Mouse (Mus musculus) left cerebral cortex, adult 18-20 months (tissue): ENCODE results near the gene Rab37. TPM values are rescaled to one million over a fixed set of nuclear protein-coding genes. Genes with fewer than 3 reads are reported as not detected.

Experiments
- DNase-seq, 2 experiments: peaks; one replicate each; pipeline ENCODE4 v3.0.0; 2021 to 2022; ENCODE audit warnings: low spot score in 2 of 2, mixed read lengths in 1 of 2
- long read RNA-seq, 2 experiments: library from polyadenylated mRNA; stranded (forward); transcript quantifications; one replicate each; pipeline ENCODE4 v2.0.0; 2021
- total RNA-seq, 2 experiments: library from RNA; stranded (reverse); gene quantifications; 2 replicates each; pipeline ENCODE4 v1.2.3; 2021

Gene Rab37
- total RNA-seq = 1 to 10 TPM; 3.3 to 3.8 TPM
- long read RNA-seq, experiment 1, partial matches to known transcripts = 0 of 2 reads
- long read RNA-seq, experiment 1, other reads (novel, unspliced or antisense) = 2 of 2 reads
- long read RNA-seq, experiment 2, partial matches to known transcripts = 0 of 2 reads
- long read RNA-seq, experiment 2, other reads (novel, unspliced or antisense) = 1 of 2 reads

DNA sequence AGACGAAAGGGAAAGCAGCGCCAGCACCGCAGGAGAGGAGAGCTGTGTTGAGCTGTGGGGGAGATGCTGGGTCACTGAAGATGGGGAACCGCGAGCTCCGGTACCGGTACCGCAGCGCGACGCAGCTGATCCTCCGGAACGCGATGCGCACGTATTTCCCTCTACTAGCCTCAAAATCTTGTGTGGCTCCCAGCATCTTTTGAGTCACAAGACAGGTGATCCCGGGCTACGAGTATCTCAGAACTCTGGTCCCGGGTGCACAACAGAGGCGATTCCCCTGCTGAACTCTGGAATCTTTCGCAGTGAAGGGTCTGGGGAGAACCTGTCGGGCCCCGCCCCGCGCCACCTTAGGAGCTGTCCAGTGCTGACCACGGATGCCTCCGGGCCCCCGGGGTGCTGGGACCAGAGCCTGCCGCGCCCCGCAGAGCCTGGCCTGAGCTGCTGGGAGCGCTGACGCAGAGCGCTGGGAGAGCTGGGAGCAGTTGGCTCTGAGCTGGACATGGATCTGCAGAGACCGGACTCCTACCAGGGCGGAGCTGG is at the start of gene Rab37:
Gene Rab37, plus strand, starts transcription at position 70 of the 540 bp plus-strand sequence.
- DNase-seq = peak; percentile 18 to 20

DNA sequence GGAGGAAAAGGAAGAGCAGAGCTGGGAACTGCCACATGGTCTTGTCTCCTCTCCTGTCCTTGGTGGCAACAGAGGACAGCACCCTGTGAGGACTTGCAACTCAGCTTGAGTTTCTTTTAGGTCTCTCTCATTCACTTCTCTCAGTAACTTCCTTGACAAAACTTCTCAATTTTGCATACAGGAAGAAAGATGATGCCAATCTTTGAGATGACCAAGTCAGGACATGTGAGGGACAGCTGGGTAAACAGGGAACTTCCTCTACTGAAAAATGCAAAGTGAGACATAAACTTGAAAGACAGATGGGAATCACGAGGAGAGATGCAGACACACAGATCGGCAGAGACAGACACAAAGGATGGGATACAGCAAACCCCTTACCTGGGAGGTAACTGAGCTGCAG is 43.0 kb upstream of the Rab37 start, which contains the start of gene Cd300ld3:
Gene Cd300ld3, minus strand, starts transcription at position 151 of the 400 bp plus-strand sequence.
- DNase-seq = no peak

DNA sequence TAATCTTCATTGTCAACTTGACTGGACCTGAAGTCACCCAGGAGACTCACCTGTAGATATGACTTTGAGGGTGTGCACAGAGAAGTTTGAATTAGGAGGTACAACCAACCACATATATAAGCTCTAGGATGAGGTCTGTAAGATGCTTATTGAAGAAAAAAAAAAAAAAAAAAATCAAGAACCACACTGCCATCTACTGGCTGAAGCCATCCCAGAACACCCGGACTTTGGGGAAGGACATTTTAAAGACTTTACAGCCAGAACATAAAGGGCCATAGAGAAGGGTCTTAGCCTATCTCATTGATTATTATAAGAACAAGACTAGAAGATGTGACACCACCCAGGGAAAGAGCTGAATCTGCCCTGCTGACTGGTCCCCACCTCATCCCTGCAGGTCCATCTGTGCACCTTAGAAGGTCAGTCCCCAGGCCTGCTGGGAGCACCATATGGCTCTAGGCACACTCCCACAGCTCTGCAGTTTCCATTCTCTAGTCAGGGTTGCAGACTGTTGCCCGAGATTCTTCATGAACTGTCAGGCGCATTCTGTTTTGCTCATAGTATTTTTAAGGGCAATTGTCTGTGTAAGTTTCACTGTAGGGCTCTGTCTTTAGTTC is 41.8 kb upstream of the Rab37 start:
- peak; percentile 20 to 26 for DNase-seq

DNA sequence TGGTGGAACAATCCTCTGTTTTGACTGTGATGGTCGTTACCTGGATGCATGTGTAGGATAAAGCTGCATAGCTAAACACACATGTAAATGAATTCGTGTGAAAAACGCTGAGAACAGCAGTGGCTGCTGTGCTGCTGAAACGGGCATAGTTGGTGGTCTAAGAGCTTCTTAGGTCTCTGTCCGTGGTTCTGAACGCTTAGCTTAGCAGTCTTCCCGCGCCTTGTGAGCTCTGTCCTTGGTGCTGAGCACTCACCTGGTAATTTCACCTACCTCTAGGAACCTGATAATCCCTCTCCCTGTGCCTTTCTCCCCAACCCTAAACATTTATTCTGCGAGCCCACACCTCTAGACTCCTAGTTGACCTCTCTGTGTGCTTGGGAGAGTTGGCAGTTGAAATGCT is 39.0 kb upstream of the Rab37 start:
- no peak for DNase-seq

DNA sequence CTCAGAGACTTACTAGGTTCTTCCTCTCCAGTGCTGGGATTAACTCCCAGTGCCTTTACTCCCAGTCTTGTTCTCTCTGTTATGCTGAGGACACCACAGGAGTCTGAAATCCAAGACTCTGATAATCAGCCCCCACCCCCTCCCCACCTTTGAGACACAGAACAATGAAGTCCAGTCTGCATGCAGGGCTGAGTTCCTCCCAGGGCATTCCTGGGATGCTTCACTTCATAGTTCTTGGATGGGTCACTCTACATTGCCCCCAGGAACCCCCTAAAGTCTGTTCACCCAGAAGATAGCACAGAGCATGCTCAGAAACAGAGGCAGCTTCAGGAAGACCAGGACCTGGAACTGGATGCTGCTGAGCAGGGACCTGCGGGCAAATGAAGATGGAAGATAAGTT is 38.2 kb upstream of the Rab37 start:
- no peak for DNase-seq

DNA sequence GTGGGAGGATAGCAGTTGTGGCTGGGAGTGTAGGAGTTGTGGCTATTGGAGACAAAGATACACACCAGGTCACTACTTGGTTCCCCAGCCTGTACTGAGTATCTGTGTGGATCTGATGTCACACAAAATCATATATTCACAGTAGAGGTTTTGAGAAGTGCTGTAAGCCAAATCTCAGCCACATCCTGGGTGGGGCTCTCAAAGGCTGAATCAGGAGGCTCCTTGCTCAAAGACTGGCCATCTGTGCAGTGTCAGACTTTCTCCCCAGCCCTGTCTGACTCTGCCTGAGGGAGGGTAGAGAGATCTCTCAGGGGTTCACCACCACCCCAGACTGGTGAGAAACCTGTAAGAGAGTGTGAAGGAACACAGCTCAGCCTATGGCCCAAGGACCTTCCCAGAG is 36.7 kb upstream of the Rab37 start:
- no peak for DNase-seq

DNA sequence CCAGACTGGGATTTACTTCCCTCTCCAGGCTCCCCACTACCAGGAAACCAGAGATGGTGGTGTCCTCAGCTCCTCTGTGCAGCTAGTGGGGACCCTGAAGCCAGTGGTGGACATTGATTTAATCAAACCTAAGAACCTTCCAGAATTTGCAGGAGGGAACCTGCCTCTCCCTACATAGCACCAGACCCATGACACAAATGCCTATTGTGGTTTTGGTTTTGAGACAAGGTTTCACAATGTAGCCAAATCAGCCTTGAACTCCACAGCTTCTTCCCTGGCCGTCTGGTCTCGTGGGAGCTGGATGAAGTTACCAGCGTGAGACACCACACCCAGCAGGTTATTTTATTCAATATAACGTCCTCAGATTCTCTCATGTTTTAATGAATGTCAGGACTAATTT is 32.5 kb upstream of the Rab37 start:
- DNase-seq = no peak

DNA sequence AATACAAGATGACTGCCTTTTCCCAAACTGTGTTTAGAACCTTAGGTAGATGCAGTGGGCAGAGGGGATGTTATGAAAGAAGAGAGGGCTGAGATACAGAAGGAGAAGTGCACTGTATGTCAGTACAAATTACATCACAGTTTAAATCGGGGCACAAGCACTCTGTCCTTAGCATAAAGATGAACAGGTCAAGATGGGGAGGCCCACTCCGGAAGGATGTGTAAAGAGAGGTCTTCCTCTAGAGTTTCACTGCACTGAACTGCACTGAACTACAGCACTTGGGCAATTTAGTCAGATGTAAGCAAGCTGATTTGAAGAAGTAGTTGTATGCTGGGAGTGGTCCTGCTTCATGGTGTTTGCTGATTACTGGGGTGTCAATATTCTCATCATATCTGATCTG is 31.4 kb upstream of the Rab37 start:
- no peak for DNase-seq

DNA sequence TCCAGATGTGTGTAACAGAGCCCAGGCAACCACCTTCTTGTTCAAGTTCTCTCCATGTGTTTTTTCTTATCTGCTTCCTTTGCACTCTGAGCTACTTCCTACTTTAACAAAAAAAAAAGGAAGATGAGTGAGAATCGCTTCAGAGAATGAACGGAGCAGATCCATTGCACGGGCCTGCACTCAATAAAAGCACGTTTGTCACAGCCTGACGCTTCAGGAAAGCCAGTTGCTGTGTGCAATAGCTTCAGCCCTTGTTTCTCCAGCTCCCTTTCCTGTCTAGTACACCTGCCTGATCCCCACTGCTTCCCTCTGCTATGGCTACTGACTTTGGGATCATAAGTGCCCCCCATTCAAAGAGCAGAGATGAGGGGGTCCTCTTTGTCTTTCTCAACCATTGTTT is 29.2 kb upstream of the Rab37 start, which contains the start of gene Cd300e:
Gene Cd300e, minus strand, starts transcription at position 101 of the 400 bp plus-strand sequence.
- no peak for DNase-seq

DNA sequence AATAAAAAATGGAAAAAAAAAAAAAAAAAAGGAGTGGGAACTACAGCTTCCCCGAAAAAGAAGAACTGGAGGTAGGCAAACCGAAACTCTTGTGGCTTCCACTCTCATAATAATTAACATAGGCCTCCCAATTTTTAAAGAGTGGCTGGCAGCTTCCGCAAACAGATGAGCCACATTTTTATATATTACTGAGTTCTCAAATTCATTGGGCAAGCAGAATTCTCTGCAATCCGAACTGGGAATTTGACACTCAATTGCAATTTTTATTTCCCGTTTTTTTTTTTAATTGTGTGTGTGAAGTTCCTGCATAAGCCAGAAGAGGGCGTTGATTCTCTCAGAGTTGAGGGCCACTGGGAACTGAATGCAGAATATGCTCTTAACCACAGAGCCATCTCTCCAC is 24.5 kb upstream of the Rab37 start:
- DNase-seq = no peak

DNA sequence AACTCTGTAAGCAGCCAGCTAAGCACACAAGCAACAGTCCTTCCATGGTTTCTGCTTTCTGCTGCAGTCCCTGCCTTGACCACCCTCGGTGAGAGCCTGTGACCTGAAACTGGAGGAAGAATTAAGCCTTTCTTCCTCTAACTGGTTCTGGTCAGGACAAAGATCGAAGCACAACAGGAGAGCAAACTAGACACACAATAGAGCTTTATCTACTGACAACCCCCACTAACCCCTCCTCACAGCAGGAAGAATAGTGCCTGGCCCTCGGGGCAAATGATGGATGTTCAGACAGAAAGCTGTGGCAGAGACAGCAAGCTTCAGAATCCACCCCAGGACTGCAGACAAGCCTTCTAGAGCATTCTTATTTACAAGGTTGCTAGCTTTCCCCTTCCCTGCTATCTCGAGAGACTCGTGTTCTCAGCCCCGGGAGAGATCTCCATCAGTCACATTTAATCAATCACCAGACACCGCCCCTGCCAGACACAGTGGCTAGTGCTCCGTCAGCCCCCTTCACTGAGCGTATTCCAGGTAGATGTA is 20.1 kb upstream of the Rab37 start:
- no peak for DNase-seq

DNA sequence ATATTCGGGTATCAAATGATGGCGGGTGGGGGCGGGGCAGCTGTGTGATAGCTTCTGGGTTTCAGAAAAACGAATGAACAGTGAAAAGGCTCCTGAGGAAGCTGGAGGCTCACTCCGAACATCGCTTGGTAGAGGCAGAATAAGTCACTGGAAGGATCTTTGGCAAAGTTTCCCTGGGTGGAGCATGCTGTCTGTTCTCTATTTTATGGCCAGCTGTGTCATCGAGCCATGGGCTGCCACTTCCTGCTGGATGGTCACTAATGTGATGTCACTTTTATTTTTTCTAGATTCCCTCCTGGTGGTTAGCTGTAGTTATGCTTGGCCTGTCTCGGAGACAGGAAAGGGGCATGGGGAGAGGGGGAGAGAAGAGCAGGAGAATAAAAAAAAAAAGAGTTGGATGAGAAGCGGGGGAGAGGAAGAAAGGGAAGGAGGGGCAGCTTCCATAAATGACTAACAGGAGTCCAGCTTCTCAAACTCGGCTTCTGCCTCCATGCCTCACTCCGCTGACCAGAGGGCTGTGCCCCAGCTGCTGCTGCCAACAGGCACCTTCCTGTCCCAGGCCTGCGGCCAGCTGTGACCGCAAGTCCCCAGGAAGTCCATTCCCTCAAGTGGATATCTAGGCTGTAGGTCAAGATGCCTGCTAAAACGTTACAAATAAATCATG is 19.5 kb upstream of the Rab37 start:
- DNase-seq = no peak

DNA sequence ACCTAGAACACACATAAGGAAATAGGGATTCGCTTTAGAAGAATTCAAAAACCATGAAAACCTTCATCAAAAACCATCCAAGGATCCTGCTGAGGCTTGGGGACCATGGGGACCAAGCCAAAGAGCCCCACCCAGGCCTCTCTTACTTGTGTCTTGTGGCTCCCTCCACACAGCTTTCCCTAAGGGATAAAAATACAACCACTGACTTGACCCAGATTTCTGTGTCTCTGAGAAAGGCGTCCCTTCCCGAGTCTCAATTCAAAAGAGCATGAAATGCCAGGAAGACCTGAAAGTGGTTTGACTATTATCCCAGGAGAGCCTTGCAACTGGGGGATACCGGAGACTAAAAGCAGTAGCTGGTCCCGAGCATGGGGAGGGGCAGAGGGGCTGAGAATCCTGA is 18.2 kb upstream of the Rab37 start:
- DNase-seq = no peak

DNA sequence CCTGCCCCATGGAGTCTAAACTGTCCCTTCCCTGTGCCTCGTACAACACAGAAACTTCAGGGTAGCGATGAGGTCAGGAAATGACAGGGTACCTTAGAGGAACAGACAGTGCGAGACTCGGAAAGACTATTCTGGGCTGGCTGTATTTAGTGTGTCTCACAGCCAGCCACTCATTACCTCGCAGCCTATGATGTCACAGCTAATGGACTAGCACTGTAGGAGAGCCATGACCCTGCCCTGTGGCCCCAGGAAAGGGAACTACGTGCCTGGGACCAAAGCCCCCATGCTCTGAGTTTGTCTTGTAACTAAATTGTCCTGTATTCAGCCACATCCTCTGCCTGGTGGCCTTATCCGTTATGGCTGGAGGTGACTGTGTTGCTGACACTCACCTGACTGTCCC is 15.8 kb upstream of the Rab37 start:
- no peak for DNase-seq

DNA sequence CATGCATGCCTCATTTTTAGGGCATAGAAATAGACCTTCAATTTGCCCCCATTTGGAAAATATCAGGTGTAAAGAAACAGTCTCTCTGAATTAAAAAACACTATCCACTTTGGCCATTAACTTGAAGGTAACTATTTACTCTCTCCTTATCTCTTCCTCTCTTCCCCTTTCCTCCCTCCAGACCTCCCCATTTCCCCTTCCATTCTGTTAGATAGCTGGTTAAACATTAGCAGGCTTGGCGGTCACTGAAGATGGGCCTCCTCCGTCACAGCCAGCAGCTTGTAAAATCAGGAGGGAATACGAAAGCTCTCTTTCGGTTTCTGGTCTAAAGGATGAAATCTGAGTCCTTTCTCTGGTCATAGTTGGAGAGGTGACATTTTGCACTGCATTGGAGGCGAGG is 15.4 kb upstream of the Rab37 start:
- no peak for DNase-seq

DNA sequence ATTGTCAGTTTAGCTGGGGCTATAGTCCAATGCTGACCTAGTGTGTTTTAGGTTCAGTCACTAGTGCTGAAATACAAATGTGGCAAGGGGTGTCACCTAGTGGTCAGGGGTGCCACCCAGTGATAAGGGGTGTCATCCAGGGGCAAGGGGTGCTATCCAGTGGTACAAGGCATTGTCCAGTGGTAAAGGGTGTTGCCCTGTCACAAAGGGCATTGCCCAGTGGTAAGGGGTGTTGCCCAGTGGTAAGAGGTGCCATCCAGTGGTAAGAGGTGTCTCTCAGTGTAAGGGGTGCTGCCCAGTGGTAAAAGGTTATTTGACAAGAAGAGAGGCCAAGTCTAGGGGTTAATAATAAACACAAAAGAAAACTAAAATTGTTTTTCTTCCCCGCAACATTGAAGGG is 13.8 kb upstream of the Rab37 start:
- no peak for DNase-seq

DNA sequence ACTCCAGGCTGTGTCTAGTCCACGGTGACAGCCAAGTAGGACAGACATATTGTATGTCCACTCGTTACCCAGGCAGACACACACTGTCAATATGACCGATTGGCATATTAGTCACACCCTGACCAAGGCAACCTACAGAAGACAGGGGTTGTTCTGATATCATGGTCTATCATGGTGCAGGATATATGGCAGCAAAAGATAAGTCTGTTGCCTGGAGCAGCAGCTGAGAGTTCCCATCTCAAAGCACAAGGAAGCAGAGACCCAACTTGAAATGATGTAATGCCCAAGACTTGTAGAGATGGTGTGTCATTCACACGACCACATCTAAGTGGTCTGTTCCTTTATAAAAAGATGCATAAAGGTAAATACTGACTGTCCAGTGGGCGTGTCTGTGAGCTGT is 12.6 kb upstream of the Rab37 start:
- no peak for DNase-seq

DNA sequence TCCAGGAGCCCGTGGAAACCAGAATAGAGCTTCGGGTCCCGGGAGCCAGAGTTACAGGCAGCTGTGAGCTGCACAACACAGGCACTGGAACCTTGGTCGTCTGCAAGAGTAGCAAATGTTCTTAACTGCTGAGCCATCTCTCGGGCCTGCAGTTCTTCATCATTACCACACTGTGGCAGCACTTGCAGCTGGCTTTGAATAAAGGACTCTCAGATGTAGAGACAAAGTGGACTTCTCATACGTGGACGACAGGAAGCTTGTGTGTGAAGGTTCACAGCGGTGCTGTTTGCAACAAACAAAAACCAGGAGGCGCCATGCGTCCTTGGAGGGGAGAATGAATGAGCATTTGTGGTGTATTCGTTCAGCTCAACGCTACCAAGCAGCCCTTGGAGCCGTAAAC is 10.3 kb upstream of the Rab37 start:
- peak; percentile 35 to 51 for DNase-seq

DNA sequence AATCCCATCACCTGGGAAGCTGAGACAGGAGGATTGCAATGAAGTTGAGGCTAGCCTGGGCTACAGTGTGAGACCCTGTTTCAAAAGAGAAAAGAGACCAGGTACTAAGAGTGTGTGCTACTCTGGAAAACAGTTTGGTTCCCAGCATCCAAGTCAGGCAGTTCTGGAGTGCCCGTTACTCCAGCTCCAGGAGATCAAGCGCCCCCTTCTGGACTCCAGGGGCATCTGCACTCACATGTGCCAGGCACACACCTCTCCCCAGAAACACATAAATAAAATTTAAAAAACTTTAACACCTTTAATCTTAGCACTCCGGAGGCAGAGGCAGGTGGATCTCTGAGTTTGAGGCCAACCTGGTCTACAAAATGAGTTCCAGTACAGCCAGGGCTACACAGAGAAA is 9.9 kb upstream of the Rab37 start:
- no peak for DNase-seq

DNA sequence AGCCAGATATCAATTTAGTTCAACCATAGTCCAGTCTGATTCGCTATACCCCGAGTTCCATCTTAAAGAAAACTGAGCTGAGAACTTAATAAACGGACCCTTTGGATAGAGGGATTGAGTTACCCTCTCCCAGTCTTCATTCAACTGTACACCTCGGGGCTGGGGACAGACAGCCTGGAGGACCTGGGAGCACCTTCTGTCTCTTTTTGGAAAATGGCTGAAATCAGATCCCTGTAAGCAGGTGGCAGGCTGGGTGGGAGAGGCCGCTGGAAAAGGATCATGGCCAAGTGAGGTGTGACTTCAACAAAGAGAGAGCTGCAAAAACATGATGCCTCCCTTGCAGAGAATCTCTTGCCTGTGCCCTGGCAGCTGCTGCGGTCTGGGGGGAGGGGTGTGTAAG is 9.0 kb upstream of the Rab37 start:
- no peak for DNase-seq

DNA sequence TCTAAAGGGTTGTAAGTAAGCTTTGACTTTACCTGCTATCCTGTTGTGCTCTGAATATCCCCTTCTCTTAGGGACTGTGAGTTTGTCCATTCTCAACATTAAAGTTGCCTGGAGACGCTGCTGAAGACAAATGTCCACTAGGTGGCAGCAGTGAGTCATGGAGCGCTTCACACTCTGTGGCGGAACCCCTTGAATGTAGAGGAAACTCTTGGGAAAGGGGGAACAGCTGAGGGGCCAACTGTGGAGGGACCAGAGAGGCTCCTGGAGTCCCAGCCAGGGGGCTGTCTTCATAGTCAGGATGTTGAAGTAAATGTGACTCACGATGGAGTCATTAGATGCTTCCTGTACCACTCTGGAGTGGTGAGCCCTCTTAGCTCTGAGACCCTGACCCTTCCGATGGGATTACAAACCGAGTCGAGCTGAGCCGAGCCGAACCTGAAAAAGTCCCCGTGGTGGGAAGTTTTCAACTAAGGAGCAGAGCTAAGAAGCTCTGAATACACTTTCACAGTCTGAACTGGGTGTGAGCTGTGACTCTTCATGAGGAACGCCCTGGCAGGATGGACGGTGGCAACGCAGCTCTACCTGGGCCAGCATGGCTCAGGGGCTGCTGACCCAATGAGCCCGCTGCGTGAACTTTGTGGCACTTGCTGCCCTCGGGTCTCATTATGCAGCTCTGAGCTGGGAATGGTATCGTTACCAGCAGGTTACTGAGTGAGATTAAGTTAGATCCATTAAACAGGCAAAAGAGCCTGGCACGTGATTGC is 7.7 kb upstream of the Rab37 start:
- peak; percentile 66 to 87 for DNase-seq
